Mouse (Mus musculus): ENCODE data around the gene Ank3. TPM values are rescaled to one million over a fixed set of nuclear protein-coding genes. Genes with fewer than 3 reads are reported as not detected.

The Ank3 gene
- polyA plus RNA-seq, 1 experiment from 2014 or later, result 18.0 TPM

- no peak overlapping the region for H3K27ac ChIP-seq
- 42% methylated on average over 1 of the region's 1 CpGs for WGBS
- no peak overlapping the region for H3K9ac ChIP-seq
- H3K4me1 ChIP-seq, result no peaks in the 10 kb centered on the region
- ATAC-seq (ENCODE audit: borderline replicate concordance, extremely low read depth, low FRiP score, low TSS enrichment), result no peak
- H3K36me3 ChIP-seq, result no peaks in the 10 kb centered on the region
- H3K4me2 ChIP-seq, result no peak overlapping the region
- no peaks in the 10 kb centered on the region for H3K9me3 ChIP-seq
- H3K4me3 ChIP-seq, result no peak overlapping the region
- H3K27me3 ChIP-seq, result no peaks in the 10 kb centered on the region
These were observed 333.3 kb downstream of the Ank3 start for GRCm38 (mm10) chr10:69731863-69732262.

- no peak overlapping the region for H3K27ac ChIP-seq
- 66% methylated on average over 7 of the region's 7 CpGs for WGBS
- no peak for ATAC-seq (ENCODE audit: borderline replicate concordance, extremely low read depth, low FRiP score, low TSS enrichment)
These were observed 337.7 kb downstream of the Ank3 start for GRCm38 (mm10) chr10:69736241-69736640.

GRCm38 (mm10) chr10:69738741-69739271, 340.2 kb downstream of the Ank3 start:
- Histone ChIP-seq H3K9ac (no peak overlapping the region), H3K36me3 (no peaks in the 10 kb centered on the region), H3K27ac (no peak overlapping the region), H3K27me3 (no peaks in the 10 kb centered on the region), H3K4me2 (no peak overlapping the region), H3K4me1 (no peaks in the 10 kb centered on the region), H3K4me3 (no peak overlapping the region), H3K9me3 (no peaks in the 10 kb centered on the region)
- ATAC-seq (ENCODE audit: borderline replicate concordance, extremely low read depth, low FRiP score, low TSS enrichment), result no peak
- WGBS, result 39% methylated on average over 5 of the region's 5 CpGs

More at GRCm38 (mm10) chr10:69736241-69736640, 337.7 kb downstream of the Ank3 start:
- H3K4me2 ChIP-seq, result no peak overlapping the region
- no peaks in the 10 kb centered on the region for H3K27me3 ChIP-seq
- no peak overlapping the region for H3K4me3 ChIP-seq
- no peaks in the 10 kb centered on the region for H3K9me3 ChIP-seq
- no peak overlapping the region for H3K9ac ChIP-seq
- no peaks in the 10 kb centered on the region for H3K4me1 ChIP-seq
- H3K36me3 ChIP-seq, result no peaks in the 10 kb centered on the region

- no peak for ATAC-seq (ENCODE audit: borderline replicate concordance, extremely low read depth, low FRiP score, low TSS enrichment)
- no peak overlapping the region for H3K9ac ChIP-seq
These were observed 344.0 kb downstream of the Ank3 start for GRCm38 (mm10) chr10:69742528-69742927.

GRCm38 (mm10) chr10:69744181-69744580, 345.6 kb downstream of the Ank3 start:
- no peak overlapping the region for H3K27ac ChIP-seq
- H3K27me3 ChIP-seq, result no peaks in the 10 kb centered on the region
- WGBS, result 37% methylated on average over 8 of the region's 8 CpGs
- no peaks in the 10 kb centered on the region for H3K36me3 ChIP-seq
- H3K4me3 ChIP-seq, result no peak overlapping the region
- H3K4me1 ChIP-seq, result no peaks in the 10 kb centered on the region
- no peak for ATAC-seq (ENCODE audit: borderline replicate concordance, extremely low read depth, low FRiP score, low TSS enrichment)
- H3K9me3 ChIP-seq, result no peaks in the 10 kb centered on the region
- H3K9ac ChIP-seq, result no peak overlapping the region
- H3K4me2 ChIP-seq, result no peak overlapping the region

More at GRCm38 (mm10) chr10:69742528-69742927, 344.0 kb downstream of the Ank3 start:
- WGBS, result 77% methylated on average over 3 of the region's 3 CpGs
- Histone ChIP-seq H3K9me3 (no peaks in the 10 kb centered on the region), H3K27ac (no peak overlapping the region), H3K4me1 (no peaks in the 10 kb centered on the region), H3K4me2 (no peak overlapping the region), H3K36me3 (no peaks in the 10 kb centered on the region), H3K4me3 (no peak overlapping the region), H3K27me3 (no peaks in the 10 kb centered on the region)

- Histone ChIP-seq H3K9me3 (no peaks in the 10 kb centered on the region), H3K4me2 (no peak overlapping the region), H3K9ac (no peak overlapping the region), H3K27me3 (no peaks in the 10 kb centered on the region), H3K4me1 (no peaks in the 10 kb centered on the region), H3K36me3 (no peaks in the 10 kb centered on the region), H3K4me3 (no peak overlapping the region), H3K27ac (no peak overlapping the region)
- no peak for ATAC-seq (ENCODE audit: borderline replicate concordance, extremely low read depth, low FRiP score, low TSS enrichment)
- 79% methylated on average over 5 of the region's 5 CpGs for WGBS
These were observed 346.3 kb downstream of the Ank3 start for GRCm38 (mm10) chr10:69744871-69745270.

GRCm38 (mm10) chr10:69746322-69746721, 347.7 kb downstream of the Ank3 start:
- Histone ChIP-seq H3K4me1 (no peaks in the 10 kb centered on the region), H3K36me3 (no peaks in the 10 kb centered on the region), H3K27me3 (no peaks in the 10 kb centered on the region), H3K27ac (no peak overlapping the region), H3K4me3 (no peak overlapping the region), H3K9me3 (no peaks in the 10 kb centered on the region), H3K4me2 (no peak overlapping the region), H3K9ac (no peak overlapping the region)
- no peak for ATAC-seq (ENCODE audit: borderline replicate concordance, extremely low read depth, low FRiP score, low TSS enrichment)
- WGBS, result 67% methylated on average over 8 of the region's 8 CpGs

GRCm38 (mm10) chr10:69746730-69747129, 348.2 kb downstream of the Ank3 start:
- Histone ChIP-seq H3K36me3 (no peaks in the 10 kb centered on the region), H3K27me3 (no peaks in the 10 kb centered on the region), H3K9me3 (no peaks in the 10 kb centered on the region), H3K4me1 (no peaks in the 10 kb centered on the region), H3K9ac (no peak overlapping the region), H3K27ac (no peak overlapping the region), H3K4me2 (no peak overlapping the region), H3K4me3 (no peak overlapping the region)
- 44% methylated on average over 5 of the region's 5 CpGs for whole genome bisulfite sequencing
- ATAC-seq (ENCODE audit: borderline replicate concordance, extremely low read depth, low FRiP score, low TSS enrichment), result no peak

- H3K4me2 ChIP-seq, result no peak overlapping the region
- H3K4me3 ChIP-seq, result no peak overlapping the region
- 24% methylated on average over 7 of the region's 7 CpGs for WGBS
- no peaks in the 10 kb centered on the region for H3K4me1 ChIP-seq
- no peaks in the 10 kb centered on the region for H3K36me3 ChIP-seq
- H3K9me3 ChIP-seq, result no peaks in the 10 kb centered on the region
- no peak for ATAC-seq (ENCODE audit: borderline replicate concordance, extremely low read depth, low FRiP score, low TSS enrichment)
- H3K27ac ChIP-seq, result no peak overlapping the region
- no peak overlapping the region for H3K9ac ChIP-seq
- H3K27me3 ChIP-seq, result no peaks in the 10 kb centered on the region
These were observed 352.8 kb downstream of the Ank3 start for GRCm38 (mm10) chr10:69751416-69751815.

GRCm38 (mm10) chr10:69753464-69753863, 354.9 kb downstream of the Ank3 start:
- Histone ChIP-seq H3K36me3 (no peaks in the 10 kb centered on the region), H3K4me1 (no peaks in the 10 kb centered on the region), H3K4me2 (no peak overlapping the region), H3K9ac (no peak overlapping the region), H3K4me3 (no peak overlapping the region), H3K27me3 (no peaks in the 10 kb centered on the region), H3K9me3 (no peaks in the 10 kb centered on the region), H3K27ac (no peak overlapping the region)
- 63% methylated on average over 11 of the region's 11 CpGs for WGBS
- ATAC-seq (ENCODE audit: borderline replicate concordance, extremely low read depth, low FRiP score, low TSS enrichment), result no peak

- Histone ChIP-seq H3K4me3 (no peak overlapping the region), H3K9me3 (no peaks in the 10 kb centered on the region), H3K27ac (no peak overlapping the region), H3K36me3 (no peaks in the 10 kb centered on the region), H3K9ac (no peak overlapping the region), H3K4me1 (no peaks in the 10 kb centered on the region), H3K27me3 (no peaks in the 10 kb centered on the region), H3K4me2 (no peak overlapping the region)
- ATAC-seq (ENCODE audit: borderline replicate concordance, extremely low read depth, low FRiP score, low TSS enrichment), result no peak
- 61% methylated on average over 4 of the region's 4 CpGs for WGBS
These were observed 358.5 kb downstream of the Ank3 start for GRCm38 (mm10) chr10:69756956-69757672.

- no peak overlapping the region for H3K9ac ChIP-seq
- WGBS, result 34% methylated on average over 7 of the region's 7 CpGs
- H3K4me3 ChIP-seq, result no peak overlapping the region
- no peaks in the 10 kb centered on the region for H3K27me3 ChIP-seq
- no peak overlapping the region for H3K27ac ChIP-seq
- H3K9me3 ChIP-seq, result no peaks in the 10 kb centered on the region
- H3K4me1 ChIP-seq, result no peaks in the 10 kb centered on the region
- H3K4me2 ChIP-seq, result no peak overlapping the region
- H3K36me3 ChIP-seq, result no peaks in the 10 kb centered on the region
- no peak for ATAC-seq (ENCODE audit: borderline replicate concordance, extremely low read depth, low FRiP score, low TSS enrichment)
These were observed 364.4 kb downstream of the Ank3 start for GRCm38 (mm10) chr10:69762977-69763376.
